9 mouse cellular contexts compared by ENCODE assay signal in genomic region chr7:19270509-19271237, GRCm38 (mm10). TPM values are rescaled to one million over a fixed set of nuclear protein-coding genes. Genes with fewer than 3 reads are reported as not detected.
DNase-seq lines count a peak whose midpoint lies in the region; ATAC-seq and TF ChIP-seq lines count a peak whose summit lies in the region.
"Had no signal": no experiment of that assay in that cellular context is flagged by ENCODE, and none has a peak within 500 bp of the region (broad histone marks: within the 10 kb centered on the region; RNA-seq: fewer than 3 reads in every experiment).

No protein-coding gene starts in this region.

- H3K4me1 ChIP-seq in heart, adult 2 months (ENCODE audit: control insufficient read depth, insufficient read depth, low read length), result peaks cover 23% of the 10 kb centered on the region
- H3K4me1 ChIP-seq in MEL (ENCODE audit: control insufficient read depth in 1 of 2, insufficient read depth in 2 of 2, low read length in 2 of 2), result peaks cover 3 to 28% of the 10 kb centered on the region in 2 experiments; a peak in 3 of 4 replicates
- H3K4me1 ChIP-seq in heart, embryonic 11.5 days (ENCODE audit: control insufficient read depth, insufficient read depth, low read length), result peaks cover 37% of the 10 kb centered on the region
- H3K4me1 ChIP-seq in limb, embryonic 14.5 days (ENCODE audit: control insufficient read depth, insufficient read depth, low read length), result peaks cover 18% of the 10 kb centered on the region
- H3K4me1 ChIP-seq in neural tube, embryonic 15.5 days, result peaks cover 47% of the 10 kb centered on the region

- no peak for TF ChIP-seq CTCF in heart, adult 2 months (IDR thresholded peaks at IDR 0.05)
- TF ChIP-seq CTCF in MEL (IDR thresholded peaks at IDR 0.05 in 2 of 3, conservative IDR thresholded peaks at IDR 0.05 in 1 of 3; ENCODE audit: control insufficient read depth in 1 of 3, insufficient read depth in 1 of 3, low read depth in 2 of 3, low read length in 3 of 3, poor library complexity in 1 of 3, severe bottlenecking in 1 of 3), result no peak

- 0% methylated on average over 20 of the region's 21 CpGs for WGBS in heart, adult 2 months
- under 1% methylated on average over 16 of the region's 21 CpGs for WGBS in heart, embryonic 11.5 days (ENCODE audit: insufficient replicate concordance)
- WGBS in limb, embryonic 14.5 days, result under 1% methylated on average over 17 of the region's 21 CpGs
- WGBS in neural tube, embryonic 15.5 days, result 1% methylated on average over 20 of the region's 21 CpGs

- no peak for ATAC-seq in heart, embryonic 11.5 days (replicated peaks; ENCODE audit: insufficient number of reproducible peaks, low FRiP score, low TSS enrichment)
- no peak for ATAC-seq in limb, embryonic 14.5 days (ENCODE audit: low FRiP score, low read depth)
- ATAC-seq in neural tube, embryonic 15.5 days (ENCODE audit: low FRiP score), result no peak; the same call in 1 of the 2 replicates

- peak overlapping the region; percentile 86 for H3K4me2 ChIP-seq in heart, embryonic 11.5 days
- H3K4me2 ChIP-seq in limb, embryonic 14.5 days (replicated peaks; ENCODE audit: low read depth, low read length, severe bottlenecking), result peak overlapping the region; percentile 97
- H3K4me2 ChIP-seq in neural tube, embryonic 15.5 days, result peak overlapping the region; percentile 96

- no peak for TF ChIP-seq RAD21 in MEL (IDR thresholded peaks at IDR 0.05; ENCODE audit: low read depth, low read length)

- peak overlapping the region; percentile 65 for H3K4me3 ChIP-seq in heart, adult 2 months
- H3K4me3 ChIP-seq in MEL (ENCODE audit: control insufficient read depth in 1 of 2, insufficient read depth in 1 of 2, low read depth in 2 of 2, low read length in 2 of 2), result peak overlapping the region; percentile 94 to 96
- peak overlapping the region; percentile 95 for H3K4me3 ChIP-seq in heart, embryonic 11.5 days (ENCODE audit: low read depth, low read length)
- H3K4me3 ChIP-seq in limb, embryonic 14.5 days (replicated peaks; ENCODE audit: low read length), result peak overlapping the region; percentile 92
- H3K4me3 ChIP-seq in neural tube, embryonic 15.5 days (replicated peaks), result peak overlapping the region; percentile 96

- DNase-seq in heart, adult 2 months, result peak in 1 of 2 experiments; percentile 54
- DNase-seq in heart, adult 9 months (ENCODE audit: low spot score in 2 of 2), result no peak
- no peak for DNase-seq in MEL (ENCODE audit: low read depth, low spot score)
- DNase-seq in limb, embryonic 14.5 days (ENCODE audit: low spot score), result peak; percentile 28
- DNase-seq in layer of hippocampus, postnatal 10 days (ENCODE audit: low spot score in 2 of 2), result no peak
- DNase-seq in layer of hippocampus, adult 8-10 months (ENCODE audit: low spot score in 2 of 2), result no peak

- peak overlapping the region; percentile 93 for H3K9ac ChIP-seq in heart, adult 2 months (ENCODE audit: low read depth, low read length)
- peak overlapping the region; percentile 89 for H3K9ac ChIP-seq in MEL (ENCODE audit: control insufficient read depth, low read depth, low read length, poor library complexity, severe bottlenecking)
- H3K9ac ChIP-seq in heart, embryonic 11.5 days (ENCODE audit: low read depth, low read length), result peak overlapping the region; percentile 98
- peak overlapping the region; percentile 77 for H3K9ac ChIP-seq in limb, embryonic 14.5 days (ENCODE audit: low read depth, low read length, severe bottlenecking)
- H3K9ac ChIP-seq in neural tube, embryonic 15.5 days (replicated peaks), result peak overlapping the region; percentile 88

- H3K79me2 ChIP-seq in heart, adult 2 months (replicated peaks; ENCODE audit: control insufficient read depth, insufficient read depth, low read length), result peaks cover 6% of the 10 kb centered on the region
- H3K79me2 ChIP-seq in MEL (ENCODE audit: control insufficient read depth, insufficient read depth, low read length, poor library complexity), result peaks cover 44% of the 10 kb centered on the region

- peak overlapping the region; percentile 90 for H3K27ac ChIP-seq in heart, adult 2 months
- H3K27ac ChIP-seq in MEL (ENCODE audit: control insufficient read depth, low read depth, low read length), result peak overlapping the region; percentile 99
- H3K27ac ChIP-seq in heart, embryonic 11.5 days (ENCODE audit: low read depth, low read length), result peak overlapping the region; percentile 98
- peak overlapping the region; percentile 76 for H3K27ac ChIP-seq in limb, embryonic 14.5 days (replicated peaks; ENCODE audit: low read depth, low read length)
- H3K27ac ChIP-seq in neural tube, embryonic 15.5 days (replicated peaks), result peak overlapping the region; percentile 89

- no peak for TF ChIP-seq EP300 in heart, adult 2 months (IDR thresholded peaks at IDR 0.05; ENCODE audit: insufficient read depth, low read depth, low read length)
- no peak for TF ChIP-seq EP300 in MEL (IDR thresholded peaks at IDR 0.05; ENCODE audit: low read depth in 1 of 2, low read length in 2 of 2)

- TF ChIP-seq POLR2A in heart, adult 2 months (IDR thresholded peaks at IDR 0.05; ENCODE audit: insufficient read depth, low read depth, low read length), result no peak
- TF ChIP-seq POLR2A in MEL (IDR thresholded peaks at IDR 0.05; ENCODE audit: control insufficient read depth in 1 of 2, insufficient read depth in 1 of 2, low read depth in 1 of 2, low read length in 2 of 2, poor library complexity in 1 of 2), result no peak
- no peak for TF ChIP-seq POLR2A in limb, embryonic 14.5 days (IDR thresholded peaks at IDR 0.05; ENCODE audit: borderline replicate concordance, extremely low read depth, insufficient read depth, insufficient read length)

- H3K9me3 ChIP-seq in MEL (replicated peaks; ENCODE audit: insufficient read depth, low read length), result no peaks in the 10 kb centered on the region
- H3K9me3 ChIP-seq in heart, embryonic 11.5 days (replicated peaks; ENCODE audit: control insufficient read depth, low read length), result no peaks in the 10 kb centered on the region
- H3K9me3 ChIP-seq in limb, embryonic 14.5 days (ENCODE audit: control insufficient read depth, low read length), result no peaks in the 10 kb centered on the region
- H3K9me3 ChIP-seq in neural tube, embryonic 15.5 days (replicated peaks), result no peaks in the 10 kb centered on the region

- intact Hi-C loops in heart, adult 2 months (cut with DNase I), result loop anchor here (2.0 to 5.0 kb wide), 2 partner anchors 42 to 58 kb away; partner anchors contain the start of genes Gpr4 and Opa3

- no peaks in the 10 kb centered on the region for H3K27me3 ChIP-seq in heart, adult 2 months (ENCODE audit: control insufficient read depth, insufficient read depth, low read length)
- H3K27me3 ChIP-seq in MEL (ENCODE audit: control insufficient read depth in 1 of 2, insufficient read depth in 2 of 2, low read length in 2 of 2), result no peaks in the 10 kb centered on the region
- H3K27me3 ChIP-seq in heart, embryonic 11.5 days (ENCODE audit: control insufficient read depth, insufficient read depth, low read length), result no peaks in the 10 kb centered on the region
- no peaks in the 10 kb centered on the region for H3K27me3 ChIP-seq in limb, embryonic 14.5 days (ENCODE audit: control insufficient read depth, insufficient read depth, low read length)
- no peaks in the 10 kb centered on the region for H3K27me3 ChIP-seq in neural tube, embryonic 15.5 days (replicated peaks)

- peaks cover 5% of the 10 kb centered on the region; the same call in 1 of the 2 replicates for H3K36me3 ChIP-seq in heart, adult 2 months (ENCODE audit: control insufficient read depth, insufficient read depth, low read length)
- H3K36me3 ChIP-seq in MEL (ENCODE audit: control insufficient read depth in 1 of 2, insufficient read depth in 2 of 2, low read length in 2 of 2), result peaks cover 0 to 18% of the 10 kb centered on the region in 2 experiments; a peak in 2 of 4 replicates
- H3K36me3 ChIP-seq in heart, embryonic 11.5 days (ENCODE audit: control insufficient read depth, insufficient read depth, low read length), result no peaks in the 10 kb centered on the region; the same call in 1 of the 2 replicates
- H3K36me3 ChIP-seq in limb, embryonic 14.5 days (ENCODE audit: control insufficient read depth, insufficient read depth, low read length), result peaks cover 13% of the 10 kb centered on the region
- peaks cover 7% of the 10 kb centered on the region; the same call in 1 of the 2 replicates for H3K36me3 ChIP-seq in neural tube, embryonic 15.5 days

RNA-seq across cellular contexts. Expression of gene Vasp, which starts 0.9 kb away (rescaled TPM):
- 10 to 100 TPM; 25.1 to 30.8 TPM for total RNA-seq in heart, adult 2 months (2021)
- 43.3 and 51.5 TPM in 2 replicates for polyA plus RNA-seq in heart, adult 2 months (2012; rRNA removed)
- total RNA-seq in MEL (2012; rRNA removed), result 121 and 130 TPM in 2 replicates
- polyA plus RNA-seq in MEL (2012; ENCODE audit: insufficient read depth in 1 of 2, insufficient read length in 2 of 2, low read depth in 1 of 2, low replicate concordance in 2 of 2, missing spikeins in 1 of 2), result 100 to 1,000 TPM in 1 of 2 experiments, not detected in 1; 185 TPM
- polyA plus RNA-seq in heart, embryonic 11.5 days (2014; fragmentation: Nextera tagmentation; extraction: Ambion mirVana), result 61.9 and 102 TPM in 2 replicates
- 126 and 169 TPM in 2 replicates for polyA plus RNA-seq in limb, embryonic 14.5 days (2012; rRNA removed)
- polyA plus RNA-seq in limb, embryonic 14.5 days (2014; fragmentation: Nextera tagmentation; extraction: Ambion mirVana), result 66.7 and 67.0 TPM in 2 replicates
- polyA plus RNA-seq in neural tube, embryonic 15.5 days (2015; fragmentation: Nextera tagmentation; extraction: Ambion mirVana), result 40.9 and 55.5 TPM in 2 replicates
- 10 to 100 TPM; 26.4 to 27.3 TPM for total RNA-seq in layer of hippocampus, postnatal 10 days (2021)
- 10 to 100 TPM; 17.4 to 26.8 (median 19.5) TPM for total RNA-seq in layer of hippocampus, adult 8-10 months (2022)

RNA-seq across cellular contexts. Expression of gene Ppm1n, which starts 9.2 kb away (rescaled TPM):
- total RNA-seq in heart, adult 2 months (2021), result under 1 TPM in 1 of 2 experiments, not detected in 1; 0.21 TPM
- 0.09 and 0.33 TPM in 2 replicates for polyA plus RNA-seq in heart, adult 2 months (2012; rRNA removed)
- total RNA-seq in MEL (2012; rRNA removed), result not detected in 2 replicates
- polyA plus RNA-seq in MEL (2012; ENCODE audit: insufficient read depth in 1 of 2, insufficient read length in 2 of 2, low read depth in 1 of 2, low replicate concordance in 2 of 2, missing spikeins in 1 of 2), result not detected
- 0.34 TPM in 1 of 2 replicates, not detected in the other for polyA plus RNA-seq in heart, embryonic 11.5 days (2014; fragmentation: Nextera tagmentation; extraction: Ambion mirVana)
- not detected in 2 replicates for polyA plus RNA-seq in limb, embryonic 14.5 days (2012; rRNA removed)
- not detected in 2 replicates for polyA plus RNA-seq in limb, embryonic 14.5 days (2014; fragmentation: Nextera tagmentation; extraction: Ambion mirVana)
- 1.3 TPM in 2 replicates for polyA plus RNA-seq in neural tube, embryonic 15.5 days (2015; fragmentation: Nextera tagmentation; extraction: Ambion mirVana)
- under 1 TPM in 1 of 2 experiments, not detected in 1; 0.31 TPM for total RNA-seq in layer of hippocampus, postnatal 10 days (2021)
- total RNA-seq in layer of hippocampus, adult 8-10 months (2022), result under 1 TPM in 1 of 4 experiments, not detected in 3; 0.28 TPM
- total RNA-seq: adrenal gland, postnatal 36 days had no signal

RNA-seq across cellular contexts. Expression of gene Rtn2, which starts 11.8 kb away (rescaled TPM):
- 100 to 1,000 TPM; 114 to 136 TPM for total RNA-seq in heart, adult 2 months (2021)
- 273 and 340 TPM in 2 replicates for polyA plus RNA-seq in heart, adult 2 months (2012; rRNA removed)
- 0.27 and 0.52 TPM in 2 replicates for total RNA-seq in MEL (2012; rRNA removed)
- 1 to 10 TPM in 1 of 2 experiments, not detected in 1; 1.4 TPM for polyA plus RNA-seq in MEL (2012; ENCODE audit: insufficient read depth in 1 of 2, insufficient read length in 2 of 2, low read depth in 1 of 2, low replicate concordance in 2 of 2, missing spikeins in 1 of 2)
- 25.3 and 31.2 TPM in 2 replicates for polyA plus RNA-seq in heart, embryonic 11.5 days (2014; fragmentation: Nextera tagmentation; extraction: Ambion mirVana)
- polyA plus RNA-seq in limb, embryonic 14.5 days (2012; rRNA removed), result 44.3 and 59.4 TPM in 2 replicates
- 22.5 and 30.6 TPM in 2 replicates for polyA plus RNA-seq in limb, embryonic 14.5 days (2014; fragmentation: Nextera tagmentation; extraction: Ambion mirVana)
- 105 and 121 TPM in 2 replicates for polyA plus RNA-seq in neural tube, embryonic 15.5 days (2015; fragmentation: Nextera tagmentation; extraction: Ambion mirVana)
- total RNA-seq in layer of hippocampus, postnatal 10 days (2021), result 100 to 1,000 TPM; 118 to 127 TPM
- total RNA-seq in layer of hippocampus, adult 8-10 months (2022), result 10 to 100 TPM; 76.6 to 96.7 (median 85.4) TPM

RNA-seq across cellular contexts. Expression of gene Fosb, which starts 39.2 kb away (rescaled TPM):
- 1 to 10 TPM in 1 of 2 experiments, under 1 TPM in 1; 0.89 to 1.1 TPM for total RNA-seq in heart, adult 2 months (2021)
- 0.94 and 1.1 TPM in 2 replicates for polyA plus RNA-seq in heart, adult 2 months (2012; rRNA removed)
- 0.04 and 0.10 TPM in 2 replicates for total RNA-seq in MEL (2012; rRNA removed)
- under 1 TPM in 1 of 2 experiments, not detected in 1; 0.49 TPM for polyA plus RNA-seq in MEL (2012; ENCODE audit: insufficient read depth in 1 of 2, insufficient read length in 2 of 2, low read depth in 1 of 2, low replicate concordance in 2 of 2, missing spikeins in 1 of 2)
- 0.11 and 0.17 TPM in 2 replicates for polyA plus RNA-seq in heart, embryonic 11.5 days (2014; fragmentation: Nextera tagmentation; extraction: Ambion mirVana)
- 0.69 and 0.88 TPM in 2 replicates for polyA plus RNA-seq in limb, embryonic 14.5 days (2012; rRNA removed)
- polyA plus RNA-seq in limb, embryonic 14.5 days (2014; fragmentation: Nextera tagmentation; extraction: Ambion mirVana), result 0.14 and 0.28 TPM in 2 replicates
- polyA plus RNA-seq in neural tube, embryonic 15.5 days (2015; fragmentation: Nextera tagmentation; extraction: Ambion mirVana), result 0.09 and 0.18 TPM in 2 replicates
- 1 to 10 TPM; 1.4 to 2.0 TPM for total RNA-seq in layer of hippocampus, postnatal 10 days (2021)
- 10 to 100 TPM in 3 of 4 experiments, 1 to 10 TPM in 1; 5.4 to 13.8 (median 10.7) TPM for total RNA-seq in layer of hippocampus, adult 8-10 months (2022)

RNA-seq across cellular contexts. Expression of gene Opa3, which starts 42.5 kb away (rescaled TPM):
- total RNA-seq in heart, adult 2 months (2021), result 10 to 100 TPM; 59.9 to 66.0 TPM
- polyA plus RNA-seq in heart, adult 2 months (2012; rRNA removed), result 64.6 and 91.3 TPM in 2 replicates
- total RNA-seq in MEL (2012; rRNA removed), result 16.3 and 18.5 TPM in 2 replicates
- 10 to 100 TPM; 37.2 to 85.4 TPM for polyA plus RNA-seq in MEL (2012; ENCODE audit: insufficient read depth in 1 of 2, insufficient read length in 2 of 2, low read depth in 1 of 2, low replicate concordance in 2 of 2, missing spikeins in 1 of 2)
- 41.2 and 41.6 TPM in 2 replicates for polyA plus RNA-seq in heart, embryonic 11.5 days (2014; fragmentation: Nextera tagmentation; extraction: Ambion mirVana)
- 19.6 and 23.6 TPM in 2 replicates for polyA plus RNA-seq in limb, embryonic 14.5 days (2012; rRNA removed)
- polyA plus RNA-seq in limb, embryonic 14.5 days (2014; fragmentation: Nextera tagmentation; extraction: Ambion mirVana), result 27.5 and 31.7 TPM in 2 replicates
- 37.8 and 37.9 TPM in 2 replicates for polyA plus RNA-seq in neural tube, embryonic 15.5 days (2015; fragmentation: Nextera tagmentation; extraction: Ambion mirVana)
- 10 to 100 TPM; 36.2 to 37.8 TPM for total RNA-seq in layer of hippocampus, postnatal 10 days (2021)
- 10 to 100 TPM; 33.8 to 45.7 (median 40.7) TPM for total RNA-seq in layer of hippocampus, adult 8-10 months (2022)

Comparison
In these comparisons a context has a peak if more than half of its experiments do, and no peak if none do; other contexts are left out.
1. RNA of gene Rtn2, which starts 11.8 kb away (polyA plus RNA-seq): 273 to 340 TPM in heart, adult 2 months, 105 to 121 TPM in neural tube, embryonic 15.5 days, 22.5 to 59.4 TPM in limb, embryonic 14.5 days and 25.3 to 31.2 TPM in heart, embryonic 11.5 days; 1.4 TPM in MEL; every median in the first group is over 4 times any median in the second.
2. Peak in every context shown above with its lines, with median percentiles within 50 percentile points of each other: H3K27ac ChIP-seq, H3K4me3 ChIP-seq, H3K9ac ChIP-seq and H3K4me2 ChIP-seq.